Mouse (Mus musculus) embryo, embryonic 11.5 days (tissue): ENCODE data around the gene Aph1b.
A peak's percentile ranks its signal among the peaks of the same experiment; 100 is the strongest.
"Not testable (repeated sequence)": the region's sequence is repeated elsewhere in the genome, so short reads cannot be mapped to it uniquely, and the experiment has no call there.

Experiments used
- DNase-seq: peaks from one replicate; pipeline ENCODE4 v3.0.0-alpha.2; 2012; ENCODE audit warnings: low read depth, low spot score

Aph1b gene

GRCm38 (mm10) chr9:66795464-66796324, at the start of gene Aph1b:
Aph1b (minus strand) TSS chr9:66795490.
- peak; percentile 97 for DNase-seq

GRCm38 (mm10) chr9:66835097-66835480, 39.8 kb upstream of the Aph1b start:
- no peak for DNase-seq

- DNase-seq: peak; percentile 97
Observed at GRCm38 (mm10) chr9:66834318-66835096, 39.2 kb upstream of the Aph1b start, which contains the start of gene Aph1c. Aph1c (minus strand) TSS chr9:66834726.

- DNase-seq: no peak
Observed at GRCm38 (mm10) chr9:66833851-66834250, 38.6 kb upstream of the Aph1b start.

- DNase-seq: no peak
Observed at GRCm38 (mm10) chr9:66832366-66832908, 37.1 kb upstream of the Aph1b start.

GRCm38 (mm10) chr9:66825990-66826389, 30.7 kb upstream of the Aph1b start:
- peak; percentile 34 for DNase-seq

GRCm38 (mm10) chr9:66822255-66822654, 27.0 kb upstream of the Aph1b start:
- not testable (repeated sequence) for DNase-seq

- no peak for DNase-seq
Observed at GRCm38 (mm10) chr9:66820996-66821395, 25.7 kb upstream of the Aph1b start.

- DNase-seq: no peak
Observed at GRCm38 (mm10) chr9:66813392-66813791, 18.1 kb upstream of the Aph1b start.

GRCm38 (mm10) chr9:66805951-66806350, 10.7 kb upstream of the Aph1b start:
- DNase-seq: not testable (repeated sequence)

GRCm38 (mm10) chr9:66801947-66802346, 6.7 kb upstream of the Aph1b start:
- no peak for DNase-seq

GRCm38 (mm10) chr9:66796739-66797138, 1.4 kb upstream of the Aph1b start, which contains the start of gene Gm10647:
Gm10647 (plus strand) TSS chr9:66797039.
- DNase-seq: no peak

- no peak for DNase-seq
Observed at GRCm38 (mm10) chr9:66794629-66795463, 444 bp downstream of the Aph1b start.

GRCm38 (mm10) chr9:66787821-66788220, 7.5 kb downstream of the Aph1b start:
- no peak for DNase-seq

GRCm38 (mm10) chr9:66784552-66784951, 10.7 kb downstream of the Aph1b start:
- DNase-seq: not testable (repeated sequence)

- no peak for DNase-seq
Observed at GRCm38 (mm10) chr9:66770701-66771100, 24.6 kb downstream of the Aph1b start.

GRCm38 (mm10) chr9:66769275-66769674, 26.0 kb downstream of the Aph1b start:
- no peak for DNase-seq

GRCm38 (mm10) chr9:66768721-66769120, 26.6 kb downstream of the Aph1b start:
- DNase-seq: no peak

- no peak for DNase-seq
Observed at GRCm38 (mm10) chr9:66760991-66761390, 34.3 kb downstream of the Aph1b start.

- DNase-seq: no peak
Observed at GRCm38 (mm10) chr9:66752849-66753248, 42.4 kb downstream of the Aph1b start.

- DNase-seq: no peak
Observed at GRCm38 (mm10) chr9:66748390-66748789, 46.9 kb downstream of the Aph1b start.
